In genomic region chr2:47265901-47266300, GRCm38 (mm10) we compare ENCODE assay signal across 15 mouse cellular contexts.
A peak's percentile ranks its signal among the peaks of the same experiment; 100 is the strongest.
DNase-seq lines count a peak whose midpoint lies in the region; TF ChIP-seq lines count a peak whose summit lies in the region.
"Had no signal": no experiment of that assay in that cellular context is flagged by ENCODE, and none has a peak within 500 bp of the region (broad histone marks: within the 10 kb centered on the region; RNA-seq: fewer than 3 reads in every experiment).

No protein-coding gene starts in this region.

- peaks cover 0 to 5% of the 10 kb centered on the region in 2 experiments; a peak in 1 of 4 replicates for H3K4me1 ChIP-seq in CH12.LX (ENCODE audit: control insufficient read depth in 1 of 2, insufficient read depth in 2 of 2)

- no peaks in the 10 kb centered on the region for H3K79me2 ChIP-seq in CH12.LX (replicated peaks; ENCODE audit: control insufficient read depth, extremely low read depth, insufficient read depth, poor library complexity, severe bottlenecking)

- no peak overlapping the region for H3K4me2 ChIP-seq in CH12.LX (ENCODE audit: insufficient read depth, low read depth, poor library complexity, severe bottlenecking)

- H3K36me3 ChIP-seq in CH12.LX (replicated peaks in 1 of 2; ENCODE audit: control insufficient read depth in 1 of 2, insufficient read depth in 1 of 2, low read length in 1 of 2), result no peaks in the 10 kb centered on the region
- H3K36me3 ChIP-seq: G1E had no signal

- in situ Hi-C loops in CH12.LX (cut with MboI; ENCODE audit: low pct_ligation_motif_present, low pct_unique_long_range_greater_than_20kb, low sequenced_read_pairs), result no loop called here

- DNase-seq in CH12.LX (ENCODE audit: extremely low read depth), result peak; percentile 62
- DNase-seq in thymus, postnatal 0 days (ENCODE audit: low spot score), result no peak
- DNase-seq: adrenal gland, adult 2 months; adrenal gland, adult 8-10 months; adrenal gland, postnatal 10 days; adrenal gland, postnatal 14 days; adrenal gland, postnatal 25 days; adrenal gland, postnatal 36 days; B cell, adult 2 months; cerebellum, adult 11 months; cerebellum, adult 11-12 months; cerebellum, adult 18-20 months; cerebellum, adult 2 months; cerebellum, adult 8-10 months had no signal

- H3K9me3 ChIP-seq in CH12.LX (replicated peaks; ENCODE audit: low read length), result no peaks in the 10 kb centered on the region
- H3K9me3 ChIP-seq: G1E had no signal

- dilution Hi-C loops in CH12.LX (cut with MboI; ENCODE audit: extremely low pct_ligation_motif_present, extremely low pct_unique_long_range_greater_than_20kb, low sequenced_read_pairs), result no loop called here

- TF ChIP-seq CTCF in CH12.LX (conservative IDR thresholded peaks at IDR 0.05 in 1 of 2, IDR thresholded peaks at IDR 0.05 in 1 of 2; ENCODE audit: low read depth in 2 of 2, low read length in 2 of 2), result no peak

- TF ChIP-seq POLR2A in CH12.LX (IDR thresholded peaks at IDR 0.05; ENCODE audit: low read depth, low read length), result no peak

- peak; percentile 80 for TF ChIP-seq EP300 in CH12.LX (IDR thresholded peaks at IDR 0.05; ENCODE audit: low read length)

- H3K27me3 ChIP-seq in CH12.LX (replicated peaks), result no peaks in the 10 kb centered on the region

- no peak for TF ChIP-seq RAD21 in CH12.LX (IDR thresholded peaks at IDR 0.05; ENCODE audit: low read depth, low read length)

- no peak overlapping the region for H3K27ac ChIP-seq in CH12.LX (ENCODE audit: insufficient read depth, low read depth)

- no peak overlapping the region for H3K9ac ChIP-seq in CH12.LX (ENCODE audit: insufficient read depth, low read depth)

- H3K4me3 ChIP-seq in CH12.LX (replicated peaks in 1 of 3; ENCODE audit: low read depth in 2 of 3, low read length in 2 of 3, poor library complexity in 1 of 3), result no peak overlapping the region

TF ChIP-seq in CH12.LX, 34 proteins besides CTCF, POLR2A, EP300 and RAD21:
- TF ChIP-seq CHD2 (IDR thresholded peaks at IDR 0.05; ENCODE audit: low read length) (no peak), UBTF (IDR thresholded peaks at IDR 0.05; ENCODE audit: low read depth, low read length) (no peak), PAX5 (IDR thresholded peaks at IDR 0.05; ENCODE audit: low read length) (no peak), MAFK (IDR thresholded peaks at IDR 0.05; ENCODE audit: insufficient replicate concordance, low read length) (0 out of 2 replicates have a peak, but pooled peaks have one; percentile 50), ZC3H11A (IDR thresholded peaks at IDR 0.05; ENCODE audit: low read depth, low read length) (no peak), RCOR1 (conservative IDR thresholded peaks at IDR 0.05; ENCODE audit: low read depth, low read length) (no peak), JUND (conservative IDR thresholded peaks at IDR 0.05; ENCODE audit: low read depth, low read length) (no peak), TCF12 (IDR thresholded peaks at IDR 0.05; ENCODE audit: low read depth, low read length) (no peak), NRF1 (IDR thresholded peaks at IDR 0.05; ENCODE audit: low read depth, low read length) (no peak), KAT2A (IDR thresholded peaks at IDR 0.05; ENCODE audit: insufficient replicate concordance, low read length) (no peak), TBP (conservative IDR thresholded peaks at IDR 0.05; ENCODE audit: low read depth, low read length) (no peak), BHLHE40 (IDR thresholded peaks at IDR 0.05; ENCODE audit: low read depth, low read length) (peak; percentile 39; the same call in 1 of the 2 replicates), ZMIZ1 (IDR thresholded peaks at IDR 0.05; ENCODE audit: low read depth, low read length) (no peak), SIN3A (IDR thresholded peaks at IDR 0.05; ENCODE audit: low read length) (no peak), ZNF384 (IDR thresholded peaks at IDR 0.05; ENCODE audit: low read depth, low read length) (no peak), CHD1 (IDR thresholded peaks at IDR 0.05; ENCODE audit: low read depth, low read length) (no peak), ELF1 (IDR thresholded peaks at IDR 0.05; ENCODE audit: low read depth, low read length) (no peak), USF2 (conservative IDR thresholded peaks at IDR 0.05; ENCODE audit: low read depth, low read length) (no peak), IRF4 (IDR thresholded peaks at IDR 0.05; ENCODE audit: low read depth, low read length) (peak; percentile 50; the same call in 1 of the 2 replicates), MAX (IDR thresholded peaks at IDR 0.05; ENCODE audit: low read length) (no peak)
TF ChIP-seq in CH12.LX: peak in this region for 3.
